Mouse (Mus musculus) liver, embryonic 15.5 days (tissue): ENCODE data around the gene A630076J17Rik. TPM values are rescaled to one million over a fixed set of nuclear protein-coding genes. Genes with fewer than 3 reads are reported as not detected.

Experiments
- ATAC-seq: fragments of 200-750 bp; cut with Nextera tagmentation; 2 replicates; pipeline ENCODE4 v1.8.0; 2017; ENCODE audit warnings: moderate number of reproducible peaks, mild to moderate bottlenecking, moderate library complexity; ENCODE audit not compliant: insufficient read depth
- H3K27ac ChIP-seq: fragments of 300-500 bp; sonication (generic); replicated peaks from 2 replicates; pipeline ENCODE4 v1.5.1; 2015; ENCODE audit warnings: mild to moderate bottlenecking, inconsistent platforms
- H3K27me3 ChIP-seq: fragments of 300-500 bp; sonication (generic); 2 replicates; pipeline ENCODE4 v1.6.1; 2015; ENCODE audit warnings: mild to moderate bottlenecking, inconsistent platforms
- H3K36me3 ChIP-seq: fragments of 300-500 bp; sonication (generic); replicated peaks from 2 replicates; pipeline ENCODE4 v1.6.1; 2015; ENCODE audit warnings: moderate library complexity, mild to moderate bottlenecking, inconsistent platforms
- H3K4me1 ChIP-seq: fragments of 300-500 bp; sonication (generic); replicated peaks from 2 replicates; pipeline ENCODE4 v1.6.1; 2015; ENCODE audit warnings: inconsistent platforms
- H3K4me2 ChIP-seq: fragments of 300-500 bp; sonication (generic); 2 replicates; pipeline ENCODE4 v1.6.1; 2015; ENCODE audit warnings: moderate library complexity, mild to moderate bottlenecking, inconsistent platforms
- H3K4me3 ChIP-seq: fragments of 300-500 bp; sonication (generic); replicated peaks from 2 replicates; pipeline ENCODE4 v1.5.1; 2015; ENCODE audit warnings: mild to moderate bottlenecking, inconsistent platforms
- H3K9ac ChIP-seq: fragments of 300-500 bp; sonication (generic); 2 replicates; pipeline ENCODE4 v1.6.1; 2015; ENCODE audit warnings: moderate library complexity, mild to moderate bottlenecking, inconsistent platforms
- H3K9me3 ChIP-seq: fragments of 300-500 bp; sonication (generic); replicated peaks from 2 replicates; pipeline ENCODE4 v1.6.1; 2016; ENCODE audit warnings: inconsistent platforms
- WGBS: fragments of 180-500 bp; shearing (Covaris S2); methylation state at CpG from one replicate; pipeline ENCODE4 v1.1.7; 2015; ENCODE audit warnings: mixed read lengths; ENCODE audit not compliant: insufficient replicate concordance; 5-methylcytosine and 5-hydroxymethylcytosine counted together
- polyA plus RNA-seq: library from polyadenylated mRNA; unstranded; fragments of >200 nt; fragmentation: Nextera tagmentation; extraction: Ambion mirVana; gene quantifications from 2 replicates; pipeline ENCODE4 v1.2.1, GENCODE M21; 2015

A630076J17Rik gene
- polyA plus RNA-seq, 1 experiment from 2014 or later, result not detected

DNA sequence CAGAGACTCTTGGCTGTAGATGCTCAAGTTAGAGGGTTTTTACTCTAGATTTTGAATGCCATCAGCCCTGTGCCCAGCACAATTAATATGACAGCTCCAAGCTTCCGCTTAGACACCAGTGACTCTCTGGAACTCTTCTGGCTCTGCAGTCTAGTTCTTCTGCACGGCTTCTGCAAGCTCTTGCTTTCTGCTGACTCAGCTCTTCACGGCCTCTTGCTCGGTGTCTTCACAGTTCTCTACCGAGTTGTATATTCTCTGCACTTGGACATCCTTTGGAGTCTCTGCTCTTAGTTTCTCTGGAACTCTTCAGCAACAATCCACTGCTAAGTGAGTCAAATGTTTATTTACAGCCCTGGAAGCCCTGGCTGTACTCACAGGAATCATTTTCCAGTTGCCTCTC lies 23.5 kb downstream of the A630076J17Rik start:
- Histone ChIP-seq H3K27ac (no peak overlapping the region), H3K9me3 (no peaks in the 10 kb centered on the region), H3K4me1 (no peaks in the 10 kb centered on the region), H3K36me3 (no peaks in the 10 kb centered on the region), H3K27me3 (no peaks in the 10 kb centered on the region), H3K4me2 (no peak overlapping the region), H3K9ac (no peak overlapping the region), H3K4me3 (no peak overlapping the region)
- WGBS, result 60% methylated on average over 5 of the region's 5 CpGs
- no peak for ATAC-seq

DNA sequence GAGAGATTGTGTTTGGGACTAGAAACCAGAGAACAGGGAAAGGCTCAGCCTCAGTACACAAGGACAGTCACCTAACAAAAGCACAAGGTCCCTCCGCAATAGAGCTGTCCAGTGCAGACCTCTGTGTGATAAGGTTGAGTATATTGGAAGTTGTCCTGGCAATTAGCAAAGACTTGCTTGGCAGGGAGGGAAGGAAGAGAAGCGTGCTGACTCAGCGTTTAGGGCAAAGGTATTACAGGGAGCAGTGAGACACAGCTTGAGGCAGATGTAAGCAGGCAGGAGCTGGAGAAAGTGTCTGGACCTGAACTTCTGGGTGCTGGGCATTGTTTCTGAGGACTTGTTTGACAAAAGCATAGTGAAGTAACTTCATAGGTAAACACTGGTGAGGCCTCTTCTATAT lies 25.6 kb downstream of the A630076J17Rik start:
- 63% methylated on average over 3 of the region's 3 CpGs for WGBS
- no peak for ATAC-seq
- Histone ChIP-seq H3K9ac (no peak overlapping the region), H3K4me1 (no peaks in the 10 kb centered on the region), H3K27ac (no peak overlapping the region), H3K4me2 (no peak overlapping the region), H3K36me3 (no peaks in the 10 kb centered on the region), H3K9me3 (no peaks in the 10 kb centered on the region), H3K27me3 (no peaks in the 10 kb centered on the region), H3K4me3 (no peak overlapping the region)

DNA sequence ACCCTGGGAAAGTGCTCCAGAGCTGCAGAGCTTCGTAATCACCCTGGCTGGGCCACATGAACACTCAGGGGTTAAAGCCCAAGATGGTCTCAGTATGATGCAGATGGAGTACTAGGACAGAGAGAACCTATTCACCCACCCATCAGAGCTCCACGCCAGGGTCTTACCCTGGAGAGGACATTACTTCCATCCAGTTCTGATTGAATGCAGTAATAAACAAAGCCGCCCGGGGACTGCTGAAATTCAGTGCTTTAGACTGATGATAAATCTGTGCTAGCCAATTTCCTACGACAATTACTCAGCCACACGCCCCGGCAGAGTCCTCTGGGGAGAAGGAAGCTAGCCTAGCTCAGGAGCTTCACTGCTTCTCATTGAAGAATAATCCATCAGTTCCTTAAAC lies 26.3 kb downstream of the A630076J17Rik start:
- Histone ChIP-seq H3K27me3 (no peaks in the 10 kb centered on the region), H3K9ac (no peak overlapping the region), H3K27ac (no peak overlapping the region), H3K4me3 (no peak overlapping the region), H3K9me3 (no peaks in the 10 kb centered on the region), H3K4me2 (no peak overlapping the region), H3K36me3 (no peaks in the 10 kb centered on the region), H3K4me1 (no peaks in the 10 kb centered on the region)
- no peak for ATAC-seq
- WGBS, result 60% methylated on average over 7 of the region's 7 CpGs

DNA sequence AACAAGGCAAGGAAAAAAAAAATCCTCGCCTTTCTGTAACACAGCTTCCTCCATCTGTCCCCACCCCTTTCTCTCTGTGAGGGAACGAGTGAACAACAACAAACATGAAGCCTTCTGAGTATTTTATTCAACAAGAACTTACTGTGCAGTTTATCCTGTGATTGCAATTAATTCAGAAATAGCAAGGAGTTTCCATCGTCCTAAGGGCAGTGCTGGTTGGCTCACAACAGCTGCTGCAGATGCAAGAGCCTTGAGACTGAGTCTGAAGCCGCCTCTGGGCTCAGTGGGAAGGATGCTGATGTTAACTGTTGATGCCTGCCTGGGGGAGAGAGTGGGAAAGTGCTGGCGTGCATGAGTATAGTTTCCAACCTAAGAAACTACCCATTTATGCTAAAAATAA lies 27.5 kb downstream of the A630076J17Rik start:
- no peak overlapping the region for H3K4me2 ChIP-seq
- no peaks in the 10 kb centered on the region for H3K4me1 ChIP-seq
- no peak overlapping the region for H3K27ac ChIP-seq
- no peak overlapping the region for H3K4me3 ChIP-seq
- no peak overlapping the region for H3K9ac ChIP-seq
- ATAC-seq, result no peak
- H3K27me3 ChIP-seq, result no peaks in the 10 kb centered on the region
- WGBS, result 34% methylated on average over 5 of the region's 5 CpGs
- H3K9me3 ChIP-seq, result no peaks in the 10 kb centered on the region
- H3K36me3 ChIP-seq, result no peaks in the 10 kb centered on the region

DNA sequence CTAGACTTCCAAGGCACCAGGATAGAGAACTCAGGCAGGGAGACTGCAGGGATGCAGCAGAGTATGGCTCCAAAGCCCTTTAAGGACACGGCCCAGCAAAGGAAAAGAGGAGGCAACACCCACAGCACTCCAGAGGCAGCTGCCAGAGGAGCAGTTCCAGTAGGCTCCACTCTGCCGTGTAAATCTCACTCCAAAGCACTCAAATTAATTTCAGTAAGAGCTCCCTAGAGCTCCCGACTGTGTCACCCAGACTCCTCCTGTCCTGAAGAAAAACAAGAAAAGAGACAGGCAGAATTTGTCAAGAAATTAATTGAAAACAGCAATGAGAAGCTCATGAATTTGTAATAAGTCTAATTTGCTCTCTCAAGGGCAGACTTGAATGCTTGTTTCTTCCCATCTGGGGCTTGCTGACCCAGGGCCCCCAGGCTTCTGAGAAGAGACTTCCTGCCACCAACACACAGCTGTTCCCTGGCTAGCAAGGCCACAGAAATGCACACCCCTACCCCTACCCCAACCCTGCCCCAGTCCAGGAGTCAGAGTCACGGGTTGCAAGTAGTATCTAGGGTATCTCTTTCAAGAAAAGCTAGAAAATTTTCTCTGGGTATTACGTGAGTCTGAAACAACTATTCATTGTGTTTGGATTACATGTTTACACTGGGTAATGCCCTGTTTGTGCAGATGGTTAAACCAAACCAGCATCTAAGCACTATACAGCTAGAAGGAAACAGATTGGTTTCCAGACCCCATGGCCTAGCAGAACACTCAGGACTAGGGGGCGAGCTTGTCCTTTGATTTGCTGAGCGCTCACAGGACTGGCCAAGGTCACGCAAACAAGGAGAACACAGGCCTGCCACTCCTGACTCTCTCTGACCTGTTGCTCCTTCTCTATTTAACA lies 30.8 kb downstream of the A630076J17Rik start:
- Histone ChIP-seq H3K4me3 (no peak overlapping the region), H3K4me2 (no peak overlapping the region), H3K9me3 (no peaks in the 10 kb centered on the region), H3K9ac (no peak overlapping the region), H3K4me1 (no peaks in the 10 kb centered on the region), H3K36me3 (no peaks in the 10 kb centered on the region), H3K27ac (no peak overlapping the region), H3K27me3 (no peaks in the 10 kb centered on the region)
- WGBS, result 41% methylated on average over 8 of the region's 8 CpGs
- no peak for ATAC-seq

DNA sequence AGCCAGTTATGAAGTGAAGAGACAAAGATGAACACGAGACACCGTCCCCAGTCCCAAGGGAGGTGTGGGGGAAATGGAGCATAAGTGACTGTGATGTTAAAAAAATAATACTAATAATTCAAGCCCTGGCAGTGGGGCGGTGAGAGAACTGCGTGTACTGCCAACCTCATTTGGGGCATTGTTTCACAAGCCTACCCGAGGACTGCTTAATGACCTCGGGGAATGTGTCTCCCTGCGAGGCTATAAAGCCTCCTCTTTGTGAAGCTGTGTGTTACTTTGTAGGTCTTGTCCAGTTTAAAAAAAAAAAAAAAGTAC lies 31.4 kb downstream of the A630076J17Rik start:
- no peaks in the 10 kb centered on the region for H3K27me3 ChIP-seq
- no peaks in the 10 kb centered on the region for H3K9me3 ChIP-seq
- H3K4me3 ChIP-seq, result no peak overlapping the region
- no peak for ATAC-seq
- WGBS, result 54% methylated on average over 7 of the region's 7 CpGs
- no peaks in the 10 kb centered on the region for H3K36me3 ChIP-seq
- H3K4me1 ChIP-seq, result no peaks in the 10 kb centered on the region
- H3K4me2 ChIP-seq, result no peak overlapping the region
- H3K9ac ChIP-seq, result no peak overlapping the region
- no peak overlapping the region for H3K27ac ChIP-seq

DNA sequence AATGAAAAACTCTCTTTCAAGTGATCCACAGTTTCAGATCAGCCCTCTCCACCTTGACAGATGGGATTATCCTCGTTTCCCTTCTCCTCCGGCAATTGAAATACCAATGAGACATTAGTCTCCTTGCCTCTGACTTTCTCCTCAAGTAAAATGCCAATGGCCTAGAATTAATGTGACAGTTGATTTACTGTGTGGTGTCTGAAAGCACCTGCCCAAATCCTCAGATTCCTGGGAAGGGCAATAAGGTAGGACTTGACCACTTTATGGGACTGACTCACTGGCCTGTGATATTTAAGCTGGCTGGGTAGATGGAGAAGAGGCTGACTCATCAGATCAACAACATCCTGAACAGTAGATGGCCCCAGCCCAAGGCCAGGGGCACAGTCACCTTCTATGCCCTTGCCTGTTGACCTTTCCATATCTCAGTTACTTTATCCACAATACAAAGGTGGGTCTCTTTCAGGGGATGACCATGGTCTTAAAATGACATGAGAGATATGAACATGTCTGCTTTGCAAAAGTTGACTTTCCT lies 36.5 kb downstream of the A630076J17Rik start:
- no peak for ATAC-seq
- no peaks in the 10 kb centered on the region for H3K27me3 ChIP-seq
- no peak overlapping the region for H3K9ac ChIP-seq
- no peaks in the 10 kb centered on the region for H3K9me3 ChIP-seq
- no peaks in the 10 kb centered on the region for H3K4me1 ChIP-seq
- no peak overlapping the region for H3K4me3 ChIP-seq
- H3K36me3 ChIP-seq, result no peaks in the 10 kb centered on the region
- no peak overlapping the region for H3K27ac ChIP-seq
- H3K4me2 ChIP-seq, result no peak overlapping the region
- 64% methylated on average over 2 of the region's 2 CpGs for WGBS

DNA sequence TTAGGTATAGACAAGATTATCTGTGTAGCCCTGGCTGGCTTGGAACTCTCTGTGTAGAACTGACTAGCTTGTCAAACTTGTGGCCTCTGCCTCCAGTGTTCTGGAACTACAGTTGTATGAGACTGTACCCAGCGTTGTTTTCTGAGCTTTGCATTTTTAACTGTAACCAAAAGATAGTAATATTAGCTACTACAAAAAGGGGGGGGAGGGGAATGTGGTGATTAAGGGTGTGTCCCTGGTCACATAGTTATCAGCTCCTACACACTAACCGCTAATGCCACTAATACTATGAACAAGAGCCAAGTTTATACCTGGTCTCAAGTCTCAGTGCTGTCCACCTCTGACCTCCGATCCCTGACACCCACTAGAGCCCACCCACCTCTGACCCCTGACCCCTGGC lies 42.0 kb downstream of the A630076J17Rik start:
- Histone ChIP-seq H3K27me3 (no peaks in the 10 kb centered on the region), H3K27ac (no peak overlapping the region), H3K9ac (no peak overlapping the region), H3K9me3 (no peaks in the 10 kb centered on the region), H3K4me3 (no peak overlapping the region), H3K36me3 (no peaks in the 10 kb centered on the region), H3K4me2 (no peak overlapping the region), H3K4me1 (no peaks in the 10 kb centered on the region)
- ATAC-seq, result no peak
- WGBS, result 39% methylated on average over 3 of the region's 3 CpGs

DNA sequence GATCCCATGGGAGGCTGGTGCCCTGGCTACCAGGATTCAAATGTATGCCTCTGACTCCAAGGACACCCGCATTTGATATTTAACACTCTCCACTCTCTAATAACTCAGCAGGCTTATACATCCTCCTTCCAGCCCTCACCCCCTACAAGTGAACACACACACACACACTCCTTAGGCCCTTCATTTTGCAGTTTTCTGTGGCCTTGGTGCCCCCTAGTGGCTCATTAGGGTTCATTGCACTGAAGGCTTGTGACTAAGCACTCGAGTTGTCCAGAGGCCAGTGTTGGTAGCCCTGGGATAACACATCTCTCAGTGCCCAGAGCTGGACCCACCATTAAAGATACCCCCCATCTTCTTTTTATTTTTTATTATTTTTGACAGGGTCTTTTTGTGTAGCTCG lies 43.4 kb downstream of the A630076J17Rik start:
- H3K36me3 ChIP-seq, result no peaks in the 10 kb centered on the region
- no peaks in the 10 kb centered on the region for H3K9me3 ChIP-seq
- no peak overlapping the region for H3K4me3 ChIP-seq
- H3K27ac ChIP-seq, result no peak overlapping the region
- H3K27me3 ChIP-seq, result no peaks in the 10 kb centered on the region
- no peak overlapping the region for H3K9ac ChIP-seq
- 0 out of 2 replicates have a peak, but pooled peaks have one; percentile 32 for ATAC-seq
- 9% methylated on average over 3 of the region's 3 CpGs for WGBS
- H3K4me2 ChIP-seq, result no peak overlapping the region
- peaks cover 7% of the 10 kb centered on the region for H3K4me1 ChIP-seq

DNA sequence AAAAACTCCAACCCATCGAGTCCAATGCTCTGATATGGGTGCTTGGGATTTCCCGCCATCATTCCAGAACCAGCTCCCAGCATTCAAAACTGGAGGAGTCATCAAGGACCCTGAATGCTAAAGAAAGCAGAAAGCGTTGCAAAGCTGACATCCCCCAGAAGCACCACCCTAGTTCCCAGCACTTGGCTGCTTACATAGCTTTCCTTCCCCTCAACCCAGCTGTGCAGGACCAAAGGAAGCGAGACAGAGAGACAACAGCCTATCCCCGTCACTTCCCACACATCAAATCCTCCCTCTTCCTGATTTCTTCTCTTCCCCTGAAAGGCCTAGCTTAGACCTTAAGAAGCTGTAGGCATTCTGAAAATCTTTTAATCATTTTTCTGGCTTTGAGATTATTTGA lies 44.9 kb downstream of the A630076J17Rik start:
- Histone ChIP-seq H3K36me3 (no peaks in the 10 kb centered on the region), H3K27ac (no peak overlapping the region), H3K27me3 (no peaks in the 10 kb centered on the region), H3K4me1 (peaks cover 16% of the 10 kb centered on the region), H3K9ac (no peak overlapping the region), H3K4me2 (no peak overlapping the region), H3K9me3 (no peaks in the 10 kb centered on the region), H3K4me3 (no peak overlapping the region)
- 51% methylated on average over 5 of the region's 5 CpGs for WGBS
- no peak for ATAC-seq

DNA sequence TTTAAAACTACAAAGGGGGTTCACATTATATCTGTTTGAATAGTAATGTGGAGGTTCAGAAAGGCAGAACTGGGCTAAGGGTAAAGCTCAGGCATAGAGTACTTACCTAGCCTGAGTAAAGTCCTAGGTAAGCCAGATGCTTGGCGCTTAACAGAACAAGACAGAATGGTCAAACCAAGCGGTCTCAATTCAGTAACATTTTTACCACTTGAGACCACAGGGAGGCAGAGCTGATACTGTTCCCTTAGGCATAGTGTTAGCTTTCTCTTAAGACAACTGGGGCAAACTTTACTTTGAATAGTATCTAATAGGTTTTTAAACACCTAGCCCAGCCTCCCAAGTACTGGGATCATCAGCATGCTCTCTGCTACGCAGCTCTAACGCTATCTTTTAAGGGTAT lies 45.6 kb downstream of the A630076J17Rik start:
- Histone ChIP-seq H3K4me1 (peaks cover 19% of the 10 kb centered on the region), H3K4me2 (no peak overlapping the region), H3K36me3 (no peaks in the 10 kb centered on the region), H3K4me3 (no peak overlapping the region), H3K9me3 (no peaks in the 10 kb centered on the region), H3K9ac (no peak overlapping the region), H3K27ac (no peak overlapping the region), H3K27me3 (no peaks in the 10 kb centered on the region)
- 56% methylated on average over 4 of the region's 4 CpGs for WGBS
- no peak for ATAC-seq

DNA sequence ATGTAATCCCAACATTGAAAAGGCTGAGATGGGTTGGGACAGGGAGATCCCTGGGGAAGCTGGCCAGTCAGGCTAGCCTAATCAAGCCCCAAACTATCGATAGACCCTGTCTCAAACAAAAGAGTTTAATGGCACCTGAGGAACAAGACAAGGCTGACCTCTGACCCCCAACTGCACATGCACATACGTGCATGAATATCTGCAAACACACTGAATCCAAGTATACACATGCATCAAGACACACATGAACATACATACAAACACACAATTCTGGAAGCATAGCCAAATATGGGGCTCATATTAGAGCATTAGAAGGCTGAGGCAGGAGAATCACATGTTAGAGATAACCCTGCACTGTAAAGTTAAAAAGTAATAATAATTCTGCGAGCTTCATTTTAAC lies 46.2 kb downstream of the A630076J17Rik start:
- no peak overlapping the region for H3K27ac ChIP-seq
- WGBS, result 72% methylated on average over 3 of the region's 3 CpGs
- H3K4me1 ChIP-seq, result peaks cover 19% of the 10 kb centered on the region
- no peak overlapping the region for H3K4me3 ChIP-seq
- no peak overlapping the region for H3K9ac ChIP-seq
- no peak overlapping the region for H3K4me2 ChIP-seq
- no peaks in the 10 kb centered on the region for H3K27me3 ChIP-seq
- H3K9me3 ChIP-seq, result no peaks in the 10 kb centered on the region
- no peak for ATAC-seq
- H3K36me3 ChIP-seq, result peaks cover 2% of the 10 kb centered on the region; the same call in 1 of the 2 replicates
